Mouse (Mus musculus) gastrocnemius, adult 8-10 months (tissue): ENCODE measurements around the gene Naaladl2. TPM values are rescaled to one million over a fixed set of nuclear protein-coding genes. Genes with fewer than 3 reads are reported as not detected.
"Not testable (repeated sequence)": the region's sequence is repeated elsewhere in the genome, so short reads cannot be mapped to it uniquely, and the experiment has no call there.

Experiments used
- DNase-seq, 2 experiments: peaks; one replicate each; pipeline ENCODE4 v3.0.0; 2022; ENCODE audit warnings: low spot score in 2 of 2
- total RNA-seq, 4 experiments: library from RNA; stranded (reverse); gene quantifications; 2 replicates each; pipeline ENCODE4 v1.2.4; 2022

Gene Naaladl2
- total RNA-seq = under 1 TPM; 0.25 to 0.46 (median 0.31) TPM

DNA sequence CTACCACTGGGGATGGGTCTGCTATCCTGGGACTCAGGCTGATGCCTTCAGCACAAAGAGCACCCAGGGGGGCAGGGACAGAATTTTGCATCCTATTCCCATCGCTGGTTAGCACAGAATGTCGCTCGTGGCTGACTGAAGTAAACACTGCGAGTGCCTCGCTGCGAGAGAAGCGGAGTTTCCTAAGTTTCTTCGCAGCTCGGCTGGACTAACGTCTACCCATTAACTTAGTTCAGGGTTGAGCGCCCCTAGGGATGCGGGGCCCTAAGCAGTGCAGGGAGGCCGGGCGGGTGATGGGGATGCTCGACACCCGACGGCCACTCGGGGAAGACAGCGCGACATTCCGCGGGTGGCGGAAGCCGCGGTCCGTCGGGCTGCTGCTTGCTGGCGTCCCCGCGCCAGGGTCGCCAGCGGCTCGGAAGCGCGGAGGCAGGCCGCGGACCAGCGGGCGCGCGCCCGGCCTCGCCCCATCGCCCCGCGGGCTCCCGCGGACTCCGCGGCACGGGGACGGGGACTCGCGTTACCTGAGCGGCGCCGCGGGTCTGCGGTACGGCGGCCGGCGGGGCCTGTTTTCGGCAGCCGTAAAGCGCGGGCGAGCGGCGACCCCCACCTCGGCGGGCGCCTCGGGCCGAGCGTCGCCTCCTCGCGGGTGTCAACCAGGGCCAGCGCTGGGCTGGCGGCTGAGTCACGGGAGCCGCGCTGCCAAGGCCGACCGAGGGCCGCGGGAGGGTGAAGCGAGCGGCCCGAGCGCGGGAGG, at the start of gene Naaladl2:
Gene Naaladl2 (minus strand): TSS at position 707 of the 757 bp plus-strand sequence.
- DNase-seq = peak; percentile 13 to 29

DNA sequence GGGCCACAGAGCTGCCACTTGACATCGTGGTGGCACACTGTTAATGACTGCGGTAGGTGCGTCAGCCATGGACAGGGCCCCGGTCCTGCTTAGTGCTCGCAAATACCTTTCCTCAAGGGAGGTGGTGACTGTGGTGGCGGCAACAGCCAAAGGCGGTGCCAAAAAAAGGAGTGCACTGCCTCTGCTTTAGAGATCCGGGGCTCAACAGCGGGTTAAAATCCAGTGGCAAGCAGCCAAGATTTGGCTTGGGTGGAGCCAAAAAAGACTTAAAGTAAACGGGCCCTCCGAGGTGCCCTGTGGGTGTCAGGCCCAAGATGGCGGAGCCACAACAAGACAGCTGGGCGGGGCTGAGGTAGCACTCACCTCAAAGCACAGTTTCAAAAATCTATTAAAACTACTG, 7.7 kb upstream of the Naaladl2 start:
- DNase-seq = no peak

DNA sequence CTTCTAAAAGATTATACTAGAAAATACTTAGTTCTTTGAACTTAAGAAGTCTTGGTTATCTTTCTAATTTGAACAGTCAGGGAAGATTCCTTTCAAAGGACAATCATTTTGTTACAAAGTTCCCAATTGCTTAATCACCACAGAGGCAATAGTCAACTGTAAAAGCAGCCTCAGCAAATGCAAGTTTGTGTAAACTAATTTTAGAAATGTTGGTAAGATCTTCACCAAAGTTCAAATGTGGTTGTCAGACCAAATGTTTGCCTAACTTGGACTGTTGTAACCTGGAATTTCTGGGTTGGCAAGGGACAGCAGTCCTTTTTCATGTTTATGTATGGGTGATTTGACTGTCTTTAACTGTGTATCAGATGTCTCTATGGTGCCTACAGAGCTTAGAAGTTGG, 3.2 kb upstream of the Naaladl2 start:
- no peak for DNase-seq

DNA sequence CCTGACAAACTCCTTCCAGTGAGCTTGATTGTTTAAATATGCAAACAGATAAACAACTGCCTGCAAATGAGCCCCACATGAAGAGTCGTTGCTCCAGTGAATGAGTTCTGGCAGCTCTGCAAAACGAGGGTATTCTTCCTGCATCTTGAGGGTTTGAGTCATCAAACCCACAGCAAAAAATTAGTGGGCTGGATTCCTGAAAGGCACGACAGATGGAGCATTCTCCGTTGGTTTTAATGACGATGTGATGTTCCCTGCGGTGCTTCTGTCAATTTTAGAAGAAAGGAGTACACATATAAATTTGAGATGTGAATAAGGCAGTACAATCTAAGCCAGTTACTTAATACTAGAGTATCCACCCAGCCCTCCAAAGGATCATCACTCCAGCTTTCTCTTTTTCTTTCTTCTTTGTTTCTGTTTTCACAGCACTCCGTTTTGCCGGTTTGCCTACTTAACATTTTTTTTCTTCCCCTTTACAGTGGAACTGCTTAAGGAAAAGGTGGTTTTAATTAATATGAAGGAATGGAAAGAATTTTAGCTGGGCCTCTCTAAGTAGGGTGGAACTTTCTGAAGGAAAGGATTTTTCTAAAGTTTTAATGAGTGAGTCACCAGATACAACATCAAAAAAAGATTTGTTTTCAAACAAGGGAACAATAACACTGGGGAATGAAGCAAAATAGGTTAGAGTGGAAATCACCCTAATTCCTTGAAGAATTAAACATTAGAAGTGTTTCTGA, 1.1 kb upstream of the Naaladl2 start:
- no peak for DNase-seq

DNA sequence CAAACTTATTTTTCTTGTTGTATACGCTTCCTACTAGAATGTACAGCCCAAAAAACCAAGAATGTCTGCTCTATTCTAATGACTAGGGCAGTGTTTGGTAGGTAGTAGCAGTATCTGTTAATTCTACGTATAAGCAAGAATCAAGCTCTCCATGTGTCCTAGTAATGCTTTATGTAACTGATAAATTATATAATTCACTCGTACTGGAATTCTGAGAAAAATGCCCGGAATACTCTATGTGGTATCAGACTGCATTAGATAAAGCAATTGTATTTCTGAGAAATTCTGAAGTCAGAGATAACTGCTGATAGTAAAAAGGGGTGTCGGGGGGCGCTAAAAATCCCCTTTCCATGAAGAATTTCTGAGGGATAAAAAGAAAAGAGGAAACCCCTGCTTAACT, 950 bp downstream of the Naaladl2 start:
- no peak for DNase-seq

DNA sequence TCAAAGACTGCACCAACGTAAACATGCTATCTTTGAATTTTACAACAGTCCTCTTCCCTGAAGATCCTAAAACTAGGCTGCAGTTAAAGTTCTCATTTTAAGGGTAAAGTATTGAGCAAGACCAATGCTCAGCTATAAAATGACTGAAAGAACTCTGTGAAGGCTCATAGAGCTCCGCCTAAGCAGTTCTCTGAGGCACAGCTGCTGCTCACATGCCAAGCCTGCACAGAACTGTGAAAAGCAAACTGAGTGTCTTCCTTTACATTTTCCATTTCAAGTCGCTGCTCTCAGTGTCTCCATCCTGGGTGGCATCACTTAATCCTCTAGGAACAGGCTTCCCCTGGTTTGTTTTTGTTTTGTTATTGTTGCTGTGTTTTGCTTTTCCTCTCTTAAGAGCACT, 12.2 kb downstream of the Naaladl2 start:
- no peak for DNase-seq

DNA sequence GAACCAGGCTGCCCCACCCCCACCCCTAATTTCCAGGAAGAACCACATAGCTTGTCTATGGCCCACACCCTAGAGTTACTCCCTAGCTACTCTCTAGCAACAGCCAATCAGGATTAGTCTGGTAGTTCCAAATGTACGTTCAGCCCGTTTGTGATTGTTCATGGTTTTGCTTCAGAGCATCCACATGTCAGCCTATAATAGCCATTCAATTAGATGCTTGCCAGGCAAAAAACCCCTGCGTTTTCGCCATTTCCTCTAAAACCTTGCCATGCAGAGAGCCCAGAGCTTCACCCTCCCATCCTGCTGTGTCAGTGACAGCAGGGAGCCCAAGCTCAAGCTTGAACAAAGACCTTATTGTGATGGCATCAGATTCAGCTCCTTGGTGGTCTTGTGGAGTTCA, 16.2 kb downstream of the Naaladl2 start:
- no peak for DNase-seq

DNA sequence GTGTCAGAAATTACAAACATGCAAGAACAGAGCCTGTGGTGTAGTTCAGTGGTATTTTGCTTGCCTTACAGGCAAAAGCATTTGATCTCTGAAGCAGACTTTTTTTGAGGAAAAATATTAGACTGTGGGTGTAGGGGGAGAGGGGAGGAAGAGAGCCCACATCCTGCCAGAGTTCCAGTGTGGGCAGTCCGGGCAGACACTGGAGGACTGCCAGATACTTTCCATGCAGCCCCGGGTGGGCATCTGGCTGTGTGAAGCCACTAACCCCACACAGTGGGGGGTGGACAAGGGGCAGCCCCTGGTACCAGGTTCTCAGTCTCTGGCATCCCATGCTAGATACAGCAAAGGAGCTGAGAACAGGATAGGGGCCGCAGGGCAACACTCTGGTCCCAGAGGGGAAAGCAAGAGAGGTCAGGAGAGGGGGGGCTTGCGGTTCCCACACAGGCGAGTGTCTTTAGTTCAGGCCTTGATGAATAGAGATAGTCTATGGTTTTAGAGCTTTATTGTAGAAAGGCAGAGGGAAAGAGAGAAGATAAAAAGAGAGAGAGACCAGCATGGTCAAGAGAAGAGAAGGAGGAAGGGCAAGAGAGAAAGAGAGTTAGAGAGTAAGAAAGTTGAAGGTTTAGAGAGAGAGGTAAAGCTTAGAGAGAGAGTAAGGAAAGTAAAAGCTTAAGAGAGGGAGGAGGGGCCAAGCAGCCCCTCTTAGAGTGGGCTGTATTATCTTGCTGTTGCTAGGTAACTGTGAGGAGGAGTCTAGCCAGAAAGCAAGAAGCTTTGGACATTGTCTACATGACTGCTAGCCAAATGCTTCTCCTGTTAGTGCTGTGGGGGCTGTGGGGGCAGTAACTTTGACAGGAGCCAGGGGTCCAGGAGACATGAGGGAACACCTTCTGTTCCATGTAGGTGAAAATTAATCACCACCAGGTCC, 18.9 kb downstream of the Naaladl2 start:
- DNase-seq = no peak

DNA sequence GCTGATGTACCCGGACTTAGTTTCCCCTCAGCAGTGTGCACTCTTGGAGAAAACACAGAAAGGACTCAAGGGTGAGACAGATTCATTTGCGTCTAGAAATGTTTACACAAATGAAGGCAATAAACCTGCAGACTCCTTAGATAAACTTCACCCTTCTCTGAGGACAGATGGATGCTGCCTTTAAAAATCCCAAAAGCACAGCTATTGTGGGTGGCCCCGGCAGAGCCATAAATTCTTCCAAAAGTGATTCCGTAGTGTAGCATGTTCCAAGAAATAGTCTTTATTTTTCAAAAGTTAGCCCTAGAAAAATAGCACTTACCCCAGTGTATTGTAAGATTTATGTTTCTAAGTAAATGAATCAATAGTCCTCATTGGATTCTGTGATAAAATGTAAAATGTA, 31.0 kb downstream of the Naaladl2 start:
- no peak for DNase-seq

DNA sequence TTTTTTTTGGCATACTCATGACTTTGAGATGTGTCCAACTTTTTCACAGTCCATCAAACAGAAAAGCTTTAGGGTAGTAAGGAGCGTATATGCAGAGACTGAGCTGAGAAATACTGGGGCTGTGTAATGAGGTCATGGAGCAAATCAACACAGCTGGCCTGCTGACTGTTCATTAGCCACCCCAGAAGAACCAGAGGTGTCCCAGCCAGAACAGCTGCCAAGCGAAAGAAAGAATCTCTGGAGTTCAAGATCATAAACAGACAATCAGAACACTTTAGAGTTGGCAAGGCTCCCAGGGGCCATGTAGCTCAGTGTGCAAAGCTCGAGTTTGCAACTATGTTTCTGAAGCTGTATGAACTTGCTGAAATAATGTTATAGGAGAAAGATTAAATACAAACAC, 35.1 kb downstream of the Naaladl2 start:
- DNase-seq = peak in 1 of 2 experiments; percentile 4

DNA sequence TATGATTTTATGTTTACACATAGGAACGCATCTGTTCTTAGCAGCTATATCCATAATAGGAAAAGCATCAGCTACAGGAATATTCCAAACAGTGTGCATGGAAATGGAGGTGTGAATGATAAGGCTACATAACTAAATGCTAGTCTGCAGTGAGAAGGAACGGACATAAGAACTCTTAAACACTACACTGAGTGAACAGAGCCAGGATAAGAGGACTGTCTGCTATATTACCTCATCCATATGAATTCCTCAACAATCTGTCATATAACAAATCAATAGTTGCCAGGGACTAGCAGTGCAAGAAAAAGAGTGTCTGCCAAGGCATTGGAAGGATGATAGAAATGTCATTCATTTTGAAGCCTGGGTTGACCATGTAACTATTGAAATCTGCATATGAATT, 51.1 kb downstream of the Naaladl2 start:
- no peak for DNase-seq

DNA sequence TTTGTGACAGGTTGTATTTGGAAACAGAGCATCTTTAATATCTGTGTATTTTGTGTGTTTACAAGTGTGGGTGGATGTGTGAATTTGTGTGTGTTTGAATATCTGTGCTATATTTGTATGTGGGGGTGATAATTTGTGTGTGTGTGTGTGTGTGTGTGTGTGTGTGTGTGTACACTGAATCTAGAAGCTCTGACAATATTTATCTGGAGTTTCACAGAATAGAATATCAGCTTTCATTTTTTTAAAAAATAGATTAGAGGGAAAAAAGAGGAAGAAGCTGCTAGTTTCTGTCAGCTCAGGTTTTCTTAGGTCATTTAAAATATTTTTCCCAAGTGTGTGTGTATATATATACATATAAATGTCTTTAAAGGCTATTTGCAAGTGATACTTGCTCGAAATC, 68.3 kb downstream of the Naaladl2 start:
- DNase-seq = no peak

DNA sequence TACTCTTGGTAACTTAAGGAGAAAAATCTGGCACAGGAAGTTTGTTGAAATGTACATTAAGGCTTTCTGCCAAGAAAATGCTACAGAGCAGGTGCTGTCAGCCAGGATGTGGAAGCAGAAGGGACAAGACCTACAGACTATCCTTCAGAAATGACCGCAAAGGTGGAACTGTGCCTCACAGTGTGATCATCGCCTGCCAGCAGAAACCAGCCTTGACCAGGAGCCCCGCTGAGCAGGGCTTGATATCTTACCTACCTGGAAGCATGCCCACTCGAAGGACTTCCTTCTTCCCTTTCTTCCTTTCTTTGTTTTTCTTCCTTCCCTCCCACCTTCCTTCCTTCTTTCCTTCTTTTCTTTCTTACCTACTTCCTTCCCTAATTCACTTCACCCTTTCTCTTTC, 69.8 kb downstream of the Naaladl2 start:
- DNase-seq = no peak

DNA sequence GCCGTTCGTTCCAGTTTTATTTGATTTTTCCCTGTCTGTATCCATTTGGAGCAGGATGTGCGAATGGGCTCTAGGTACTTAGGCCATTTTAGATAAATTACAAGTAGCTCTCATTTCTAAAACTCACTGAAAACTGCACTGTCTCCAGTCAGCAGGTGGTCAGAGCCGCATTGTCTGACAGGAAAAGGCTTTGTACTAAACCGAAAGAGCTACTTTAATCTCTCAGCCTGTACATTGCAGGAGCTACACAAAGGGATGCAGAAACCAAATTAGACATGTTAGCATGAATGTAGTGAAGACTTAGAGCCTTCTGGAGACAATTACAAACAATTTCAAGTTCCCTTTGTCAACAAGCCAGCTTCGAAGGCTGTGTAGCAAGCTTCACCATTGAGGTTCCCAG, 70.2 kb downstream of the Naaladl2 start:
- no peak for DNase-seq

DNA sequence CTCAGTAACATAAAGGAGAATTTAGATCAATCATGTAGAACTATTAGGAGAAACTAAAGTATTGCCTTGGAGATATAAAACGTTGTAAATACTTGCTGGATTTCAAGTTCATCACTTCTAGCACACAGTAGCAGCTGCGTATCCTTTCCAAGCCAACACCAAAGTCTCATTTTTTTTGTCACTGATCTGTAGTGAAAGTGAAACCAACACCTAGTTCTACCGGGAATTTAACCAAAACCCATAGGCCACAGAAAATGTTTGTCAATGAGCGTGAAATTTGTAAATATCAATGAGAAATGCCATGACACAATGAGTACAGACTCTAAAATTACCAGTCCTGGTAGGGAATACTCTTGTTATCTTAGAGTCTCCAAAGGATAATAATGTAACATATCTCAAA, 80.8 kb downstream of the Naaladl2 start:
- no peak for DNase-seq

DNA sequence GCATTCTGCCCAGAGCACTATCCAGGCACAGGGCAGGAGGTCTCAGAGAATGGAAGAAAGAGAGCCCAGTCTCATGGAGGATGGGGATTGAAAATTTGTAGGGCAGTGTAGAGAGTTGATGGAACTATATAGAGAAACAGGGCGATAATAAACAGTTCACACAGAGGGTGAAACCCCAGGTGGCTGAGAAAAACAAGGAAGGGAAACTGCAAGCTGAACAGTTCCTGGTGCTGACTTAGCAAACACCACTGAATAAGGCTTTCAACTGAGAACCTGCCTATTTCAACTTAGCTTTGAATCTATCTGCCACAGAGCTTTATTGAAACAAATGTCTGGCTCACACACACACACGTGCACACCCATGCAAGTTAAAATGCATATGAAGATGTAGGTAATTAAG, 91.1 kb downstream of the Naaladl2 start:
- no peak for DNase-seq

DNA sequence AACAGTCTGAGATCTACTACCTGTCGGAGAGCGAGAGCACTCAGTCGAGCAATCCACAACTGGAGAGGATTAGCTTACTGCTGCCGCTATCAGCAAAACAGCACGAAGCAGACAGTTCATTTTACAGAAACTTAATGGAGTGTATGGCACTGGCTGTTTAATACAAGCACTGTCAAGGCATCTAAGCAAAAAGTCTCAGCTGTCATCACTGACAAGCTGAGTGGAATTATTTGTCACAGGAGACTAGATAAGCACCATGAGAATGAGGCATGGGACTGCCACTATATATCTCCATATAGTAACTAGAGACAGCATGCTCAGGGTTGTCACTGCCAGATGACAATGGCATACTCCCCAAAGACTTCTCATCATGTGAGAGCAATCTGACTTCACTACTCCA, 124.1 kb downstream of the Naaladl2 start:
- no peak for DNase-seq

DNA sequence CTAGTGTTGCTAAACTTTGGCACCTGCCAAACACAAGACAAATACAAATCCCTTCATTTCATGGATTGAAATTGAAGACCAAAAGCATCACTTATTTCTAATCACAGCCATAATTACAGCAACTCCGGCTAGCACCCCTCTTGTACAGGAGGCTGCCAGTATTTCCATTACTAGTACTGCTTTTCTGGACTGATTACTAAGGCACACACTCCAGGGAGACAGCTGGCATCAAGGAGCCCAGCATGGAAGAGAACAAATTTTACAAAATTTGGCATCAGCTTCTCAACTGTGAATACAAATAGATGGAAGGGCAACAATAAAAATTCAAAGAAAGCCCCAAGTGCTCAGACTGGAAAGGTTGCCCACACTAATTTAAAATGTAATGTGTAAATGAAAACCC, 133.3 kb downstream of the Naaladl2 start:
- no peak for DNase-seq

DNA sequence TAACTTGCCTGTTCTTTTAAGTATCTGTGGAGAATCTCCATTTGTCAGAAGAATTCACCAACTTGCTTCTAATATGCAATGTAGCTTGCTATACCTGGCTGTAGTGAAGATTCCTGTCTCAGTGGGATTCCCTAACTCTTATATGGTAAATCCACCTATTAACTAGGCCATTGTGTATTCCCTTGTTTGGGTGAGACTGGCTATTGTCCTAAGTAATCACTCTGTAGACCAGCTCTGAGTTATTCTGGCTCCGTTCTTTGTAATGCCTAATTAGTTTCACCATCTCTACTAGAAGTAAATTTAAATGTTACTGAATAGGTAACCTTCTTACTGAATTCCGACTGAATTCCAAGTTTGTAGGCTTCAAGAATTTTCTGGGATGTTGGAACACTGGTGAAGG, 137.3 kb downstream of the Naaladl2 start:
- not testable (repeated sequence) for DNase-seq

DNA sequence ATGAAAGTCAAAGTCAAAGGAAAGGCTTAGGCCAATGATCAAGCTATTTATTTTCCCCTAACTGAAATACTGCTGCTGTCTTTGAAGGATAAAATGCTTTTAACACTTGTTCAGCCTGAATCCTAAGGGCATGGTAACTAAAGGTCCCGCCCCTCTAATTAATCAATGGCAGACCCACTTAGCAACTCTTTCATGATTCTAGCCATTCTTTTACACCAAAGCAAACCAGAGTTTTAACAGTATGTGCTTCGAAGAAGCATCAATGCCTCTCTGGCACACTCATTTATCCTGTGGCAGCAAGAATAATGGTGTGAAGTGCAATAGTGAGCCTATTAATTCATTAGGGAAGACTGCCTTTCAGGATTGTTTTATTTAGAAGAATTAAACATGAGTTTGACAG, 151.5 kb downstream of the Naaladl2 start:
- DNase-seq = no peak

DNA sequence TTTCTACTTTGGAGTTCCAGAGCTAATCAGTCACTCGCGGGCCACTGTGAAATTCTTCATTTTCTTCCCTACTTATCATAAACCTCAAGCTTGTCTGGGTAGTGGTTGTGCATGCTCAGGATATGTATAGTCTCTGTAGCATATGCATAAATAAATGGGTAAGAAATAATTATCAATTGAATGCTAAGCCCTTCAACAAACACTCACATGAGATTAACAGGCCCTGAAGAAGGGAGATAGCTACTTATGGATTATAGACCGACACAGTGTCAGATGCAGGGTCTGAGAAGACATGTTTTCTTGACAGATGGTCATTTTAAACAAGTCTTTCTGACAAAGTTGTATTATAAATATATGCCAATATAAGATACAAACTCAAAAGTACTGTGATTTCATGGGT, 152.0 kb downstream of the Naaladl2 start:
- DNase-seq = no peak

DNA sequence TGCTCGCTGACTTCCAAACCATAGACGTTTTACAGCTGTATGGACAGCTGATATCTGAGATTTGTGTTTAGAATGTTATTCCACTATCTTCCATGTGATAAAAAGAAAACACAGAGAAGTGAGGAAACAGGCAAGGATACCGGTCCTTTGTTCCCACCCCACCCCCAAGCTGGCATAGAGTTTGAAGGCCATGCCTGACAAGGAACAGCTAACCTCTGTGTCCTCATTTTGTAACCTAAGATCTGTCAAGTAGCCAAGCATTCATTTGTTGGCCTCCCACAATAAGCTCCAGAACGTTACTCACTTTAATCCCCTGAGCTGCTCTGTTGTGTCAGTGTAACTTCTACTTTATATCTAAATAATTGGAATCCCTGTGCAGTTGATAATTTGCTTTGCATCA, 161.9 kb downstream of the Naaladl2 start:
- DNase-seq = no peak
